Mouse (Mus musculus) right cerebral cortex, postnatal 14 days (tissue): Measurements from ENCODE around the gene Tcea3.
A peak's percentile ranks its signal among the peaks of the same experiment; 100 is the strongest.

Source experiments
- DNase-seq: peaks from one replicate; pipeline ENCODE4 v3.0.0; 2022

Tcea3 gene

DNA sequence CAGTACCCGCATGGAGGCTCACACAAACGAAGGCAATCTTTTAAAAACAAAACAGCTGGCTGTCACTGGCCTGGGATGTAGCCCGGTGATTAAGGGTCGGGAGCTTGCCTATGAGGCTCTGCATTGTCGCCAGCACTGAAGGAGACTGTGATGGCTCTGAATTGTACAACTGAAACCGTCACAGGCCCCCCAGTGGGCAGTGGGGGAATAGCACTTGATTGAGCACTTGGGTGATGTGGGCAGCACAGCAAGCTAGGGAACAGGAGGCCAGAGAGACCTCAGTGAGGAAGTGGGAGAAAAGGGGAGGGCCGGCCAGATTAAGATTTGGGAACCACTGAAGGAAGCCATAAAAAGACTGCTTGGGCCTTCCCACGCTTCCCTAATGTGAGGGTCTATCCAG, 7.9 kb upstream of the Tcea3 start:
- DNase-seq, result peak; percentile 81

DNA sequence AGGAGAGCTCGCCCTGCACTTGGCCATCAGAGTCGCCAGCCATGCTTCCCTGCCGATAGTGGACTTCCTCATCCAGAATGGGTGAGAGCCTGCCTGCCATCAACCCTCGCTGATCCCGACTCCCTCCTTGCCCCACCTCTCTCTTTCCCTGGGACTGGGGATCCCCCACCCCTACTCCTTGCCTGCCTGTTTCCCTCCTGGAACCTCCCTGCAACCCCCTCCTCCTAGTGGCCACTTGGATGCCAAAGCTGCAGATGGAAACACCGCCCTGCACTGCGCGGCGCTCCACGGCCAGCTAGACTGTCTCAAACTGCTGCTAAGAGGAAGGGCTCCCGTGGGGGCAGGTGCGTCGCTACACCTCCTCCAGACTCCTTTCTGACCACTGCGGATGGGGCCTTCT, 7.4 kb upstream of the Tcea3 start:
- no peak for DNase-seq

DNA sequence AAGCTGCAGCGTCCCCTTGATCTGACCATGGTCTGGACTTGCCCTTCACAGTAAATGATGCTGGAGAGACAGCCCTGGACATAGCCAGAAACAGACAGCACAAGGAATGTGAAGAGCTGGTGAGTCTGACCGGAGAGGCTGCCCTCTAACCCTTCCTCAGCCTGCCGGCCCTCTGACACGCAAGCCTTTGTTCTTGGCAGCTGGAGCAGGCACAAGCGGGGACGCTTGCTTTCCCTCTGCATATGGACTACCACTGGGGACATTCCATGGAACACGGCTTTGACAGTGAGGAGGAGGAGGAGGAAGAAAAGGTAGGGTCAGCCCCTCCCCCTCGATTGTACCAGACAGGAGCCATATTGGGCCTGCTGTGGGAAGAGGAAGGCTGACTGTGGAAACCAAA, 6.6 kb upstream of the Tcea3 start:
- no peak for DNase-seq

DNA sequence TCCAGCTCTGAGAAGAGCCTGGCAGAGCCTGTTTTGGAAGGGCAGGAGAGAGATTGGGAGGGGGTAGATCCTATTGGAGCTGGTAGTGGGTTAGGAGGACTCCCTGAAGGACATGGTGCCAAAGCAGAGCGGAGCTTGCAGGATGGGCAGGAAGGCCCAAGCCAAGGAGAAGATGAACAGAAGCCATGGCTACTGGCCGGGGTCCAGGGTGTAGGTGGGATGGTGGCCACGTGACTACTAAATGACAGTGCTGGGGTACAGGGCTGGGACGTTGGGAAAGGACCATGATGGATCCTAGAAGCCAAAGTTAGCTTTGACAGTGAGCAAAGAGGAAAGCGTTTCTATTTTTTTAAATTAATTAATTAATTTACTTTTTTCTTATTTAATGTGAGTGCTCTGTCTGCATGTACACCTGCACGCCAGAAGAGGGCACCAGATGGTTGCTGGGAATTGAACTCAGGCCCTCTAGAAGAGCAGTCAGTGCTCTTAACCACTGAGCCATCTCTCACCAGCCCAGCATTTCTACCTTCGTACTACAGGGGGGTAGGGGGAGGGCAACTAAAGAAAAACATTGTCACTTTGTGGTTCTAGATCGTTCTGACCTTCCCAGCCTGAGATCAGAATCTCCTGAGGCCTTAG, 5.3 kb upstream of the Tcea3 start:
- DNase-seq, result no peak

DNA sequence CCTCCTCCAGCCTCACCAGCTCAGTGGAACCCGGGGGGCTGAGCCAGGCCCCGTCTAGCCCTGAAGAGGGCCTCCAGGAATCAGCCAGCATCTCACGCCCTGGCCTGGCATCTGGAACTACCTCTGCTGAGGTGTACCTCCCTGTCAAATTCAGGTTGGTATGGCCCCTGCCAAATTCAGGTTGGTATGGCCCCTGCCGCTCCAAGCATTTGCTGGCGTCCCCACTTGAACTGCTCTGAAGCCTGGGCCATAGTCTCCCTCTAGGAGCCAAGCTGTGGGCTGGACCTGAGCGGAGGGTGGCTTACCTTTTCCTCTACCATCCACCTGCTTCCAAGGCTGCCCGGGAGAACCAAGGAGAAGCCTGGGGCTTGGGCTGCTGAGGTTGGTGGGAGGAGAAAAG, 4.8 kb upstream of the Tcea3 start:
- DNase-seq, result no peak

DNA sequence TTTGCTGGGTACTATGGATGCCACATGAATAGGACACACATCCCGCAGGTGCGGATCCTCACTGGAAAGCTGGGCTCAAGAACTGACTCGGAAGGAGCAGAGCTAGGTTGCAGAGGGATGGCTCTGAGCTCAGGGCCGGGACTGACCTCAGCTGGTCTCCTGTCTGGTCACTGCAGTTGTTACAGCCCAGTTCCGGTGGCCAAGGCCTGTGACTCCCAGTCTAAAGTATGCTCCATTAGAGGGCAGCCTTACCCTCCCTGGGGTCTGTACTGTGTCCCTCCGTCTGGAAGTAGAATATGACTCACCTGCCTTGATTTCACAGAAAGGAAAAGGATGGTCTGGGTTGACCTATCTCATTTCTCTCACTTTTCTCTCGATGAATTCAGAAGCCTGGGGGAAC, 3.3 kb upstream of the Tcea3 start:
- no peak for DNase-seq

DNA sequence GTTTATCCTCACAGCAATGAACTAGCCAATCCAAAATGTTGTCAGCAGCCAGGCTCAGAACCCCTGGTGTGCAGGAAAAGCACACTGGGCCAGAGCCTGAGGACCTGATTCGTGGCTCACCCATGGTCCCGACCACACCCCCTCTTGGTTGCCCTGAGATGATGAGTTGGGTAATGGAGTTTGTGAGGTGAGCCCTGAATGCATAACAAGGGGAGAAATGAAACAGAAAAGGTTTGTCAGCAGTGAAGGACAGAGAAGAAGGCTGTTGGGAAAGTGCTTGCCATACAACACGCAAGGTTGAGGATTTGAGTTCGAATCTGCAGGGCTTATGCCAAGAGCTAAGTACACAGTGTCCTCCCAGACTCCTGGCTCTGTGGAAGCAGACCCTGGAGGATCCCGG, 1.8 kb upstream of the Tcea3 start:
- no peak for DNase-seq

DNA sequence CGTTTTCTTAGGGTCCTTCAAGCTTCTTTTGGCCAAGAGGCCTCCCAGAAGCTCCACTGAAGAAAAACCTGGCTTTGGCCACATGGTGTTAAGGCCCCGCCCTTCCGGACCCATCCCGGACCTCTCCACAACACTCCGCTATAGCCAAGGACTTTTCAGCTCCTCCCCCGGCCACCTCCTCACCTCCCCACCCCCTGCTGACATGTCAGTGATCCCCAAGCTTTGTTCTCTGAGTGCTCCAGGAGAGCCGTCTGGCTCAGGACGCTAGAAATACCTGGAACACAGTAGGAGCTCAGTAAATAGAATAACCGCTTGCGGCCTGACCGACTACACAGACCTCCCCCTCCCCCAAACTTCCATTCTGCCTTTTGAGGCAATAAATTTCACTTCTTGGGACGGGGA, 960 bp upstream of the Tcea3 start:
- DNase-seq, result no peak

DNA sequence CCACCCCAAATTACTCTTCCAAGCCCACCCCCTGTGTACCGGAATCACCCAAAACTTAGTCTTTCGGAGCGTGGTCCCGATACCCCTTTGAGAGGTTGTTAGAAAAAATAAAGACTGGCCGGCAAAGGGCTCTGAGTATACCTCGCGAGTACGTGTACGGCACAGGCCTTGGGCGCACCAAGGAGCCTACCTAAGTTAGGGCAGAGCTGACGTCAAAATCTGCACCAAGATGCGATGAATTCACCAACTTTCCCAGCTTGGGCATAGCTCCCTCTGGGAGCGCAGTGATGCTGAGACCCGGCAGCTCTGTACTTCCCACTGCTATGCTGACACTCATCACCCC, 172 bp upstream of the Tcea3 start:
- DNase-seq, result no peak

DNA sequence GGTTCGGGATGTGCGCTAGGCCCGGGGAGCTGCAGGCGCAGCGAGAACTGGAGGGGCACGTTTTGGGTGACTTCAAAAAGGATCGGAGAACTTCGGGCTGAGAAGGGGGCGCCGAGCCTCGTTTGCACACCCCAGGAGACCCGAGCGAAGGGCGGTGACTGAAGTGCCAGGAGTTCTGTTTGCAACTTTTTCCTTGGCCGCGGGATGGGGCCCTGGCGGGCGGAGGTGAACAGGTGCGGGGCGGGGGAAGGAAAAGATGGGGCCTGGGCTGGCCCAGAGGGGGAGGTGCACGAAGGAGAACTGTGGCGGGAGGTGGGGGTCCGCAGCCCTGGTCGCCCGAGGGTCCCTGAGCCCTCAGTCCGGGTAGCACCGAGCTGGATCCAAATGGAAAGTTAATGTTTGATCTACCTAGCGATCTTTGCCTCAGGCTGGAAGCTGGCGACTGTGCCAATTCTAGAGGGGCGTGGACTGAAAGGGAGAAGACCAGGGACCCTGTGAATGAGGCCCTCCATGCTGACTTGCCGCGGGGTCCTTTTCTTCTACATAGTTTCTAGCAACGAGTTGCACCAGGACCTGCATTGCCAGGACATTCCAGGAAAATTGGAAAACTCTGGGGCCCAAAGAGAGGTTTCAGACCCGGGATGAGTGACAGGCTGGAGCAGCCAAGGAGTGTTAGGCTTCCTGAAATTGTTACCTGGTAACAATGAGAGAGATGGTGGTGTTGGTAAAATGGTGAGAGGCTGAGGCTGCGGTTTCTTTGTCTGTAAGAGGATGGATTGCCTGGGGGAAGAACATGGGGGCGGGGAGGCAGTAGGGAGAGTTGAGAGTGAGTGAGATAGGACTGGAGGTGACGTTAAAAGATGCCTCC, 1.2 kb downstream of the Tcea3 start:
- no peak for DNase-seq

DNA sequence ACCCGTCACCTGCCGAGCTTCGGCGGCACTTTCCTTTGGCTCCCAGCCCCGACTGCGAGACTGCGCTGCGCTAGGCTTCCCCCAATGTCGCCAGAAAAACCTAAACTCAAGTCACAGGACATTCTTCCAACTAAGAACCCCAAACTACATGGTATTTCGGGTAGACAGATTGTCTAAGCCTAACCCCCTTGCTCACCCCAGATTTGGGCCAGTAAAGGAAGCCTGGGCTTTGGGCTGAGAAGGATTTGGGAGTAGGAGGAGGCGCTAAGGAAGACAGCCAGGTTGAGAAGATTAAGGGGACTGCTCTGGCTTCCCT, 1.8 kb downstream of the Tcea3 start:
- DNase-seq, result no peak

DNA sequence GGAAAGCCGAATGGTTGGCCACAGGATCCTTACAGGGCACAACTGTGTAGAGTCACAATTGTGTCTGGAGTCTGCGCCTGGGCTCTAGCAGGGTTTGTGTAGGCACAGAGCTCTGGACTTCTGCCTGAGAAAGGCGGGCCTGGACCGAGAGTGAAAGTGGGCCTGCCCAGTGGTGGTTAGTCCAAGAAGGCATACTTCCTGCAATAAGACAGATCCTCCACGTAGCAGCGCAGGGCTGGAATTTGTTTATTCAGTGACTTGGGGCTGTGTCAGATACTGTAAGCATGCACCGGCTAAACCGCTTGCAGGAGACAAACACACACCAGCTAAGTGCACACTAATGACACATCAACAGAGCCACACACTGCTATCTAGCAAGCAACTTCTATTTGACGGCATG, 2.3 kb downstream of the Tcea3 start:
- no peak for DNase-seq

DNA sequence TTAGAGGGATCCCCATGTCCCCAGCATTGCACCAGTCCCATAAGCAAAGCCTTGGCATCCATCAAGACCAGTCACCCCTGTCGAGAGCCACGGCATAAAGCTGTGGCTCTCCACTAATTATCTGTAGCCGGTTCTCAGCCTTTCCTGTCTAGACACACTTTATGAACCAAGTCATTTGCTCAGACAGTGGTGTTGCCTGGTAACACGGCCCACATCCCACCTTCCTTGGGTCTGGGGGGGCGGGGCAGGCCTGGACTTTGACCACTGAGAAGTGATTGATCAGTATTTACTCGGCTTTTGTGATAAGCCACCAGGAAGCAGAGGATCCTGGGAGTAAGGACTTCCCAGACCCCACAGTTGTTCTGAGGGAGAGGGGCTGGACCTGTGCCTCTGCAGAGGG, 8.4 kb downstream of the Tcea3 start:
- DNase-seq, result no peak

DNA sequence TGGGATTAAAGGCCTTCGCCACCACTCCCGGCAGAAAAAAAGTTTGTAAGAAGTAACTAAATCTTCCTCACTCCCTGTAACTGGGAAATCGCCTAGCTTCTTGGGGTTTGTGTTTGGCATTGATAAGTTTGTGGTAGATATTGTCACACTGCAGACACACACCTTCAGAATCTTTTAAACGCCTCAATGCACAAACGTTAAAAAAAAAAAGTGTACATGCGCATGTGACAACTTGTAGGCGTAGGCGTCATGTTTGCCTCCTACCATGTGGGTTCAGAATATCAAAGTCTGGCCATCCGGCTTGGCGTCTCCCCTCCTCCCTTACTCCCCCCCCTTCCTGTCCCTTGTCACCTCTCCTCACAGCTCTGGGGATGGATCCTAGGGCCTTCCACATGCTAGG, 9.2 kb downstream of the Tcea3 start:
- DNase-seq, result no peak

DNA sequence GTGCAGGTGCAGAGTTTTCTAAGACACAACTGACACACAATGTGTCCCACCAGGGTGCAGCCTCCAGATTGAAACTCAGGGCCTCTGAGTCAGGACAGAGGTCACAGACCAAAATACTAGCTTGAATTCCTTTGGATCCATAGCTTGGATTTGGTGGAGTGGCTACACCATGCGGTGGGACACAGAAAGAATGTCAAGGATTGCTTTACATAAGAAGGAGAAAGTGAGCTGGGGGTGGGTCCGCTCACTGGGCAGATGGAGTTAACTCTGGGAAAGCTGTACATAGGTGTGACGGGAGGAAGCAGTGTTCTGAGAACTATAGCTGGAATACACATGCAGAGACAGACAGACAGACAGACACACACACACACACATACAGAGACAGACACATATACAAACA, 12.4 kb downstream of the Tcea3 start:
- DNase-seq, result no peak

DNA sequence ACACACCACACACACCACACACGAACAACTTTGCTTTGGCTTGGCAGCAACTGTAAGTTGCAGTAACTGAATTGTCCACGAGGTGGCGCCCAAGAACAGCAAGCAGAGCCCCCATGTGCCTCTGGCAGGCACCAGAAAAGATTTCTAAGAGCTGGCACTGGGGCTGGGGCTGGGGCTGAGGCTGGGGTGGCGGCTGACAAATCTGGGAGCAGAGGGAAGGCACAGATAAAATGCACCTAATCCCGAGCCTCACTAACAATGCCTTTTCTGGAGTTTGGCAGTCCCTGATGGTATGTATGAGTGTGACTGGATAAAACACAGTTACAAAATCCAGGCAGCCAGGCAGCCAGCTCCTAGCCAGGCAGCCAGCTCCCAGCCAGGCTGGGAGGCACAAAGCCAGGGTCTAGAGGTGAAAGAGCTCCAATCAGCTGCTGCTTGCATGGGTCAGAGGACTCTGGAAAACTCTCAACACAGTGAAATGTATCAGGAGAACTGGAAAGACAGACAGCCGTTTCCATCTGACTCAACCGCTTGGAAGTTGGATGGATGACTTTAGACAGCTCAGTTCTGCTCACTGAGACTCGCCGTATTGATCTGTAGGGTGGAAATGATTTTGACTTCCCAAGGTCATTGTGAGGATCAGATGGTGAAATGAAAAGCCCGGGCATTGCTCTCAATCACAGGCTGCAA, 13.1 kb downstream of the Tcea3 start:
- peak; percentile 91 for DNase-seq

DNA sequence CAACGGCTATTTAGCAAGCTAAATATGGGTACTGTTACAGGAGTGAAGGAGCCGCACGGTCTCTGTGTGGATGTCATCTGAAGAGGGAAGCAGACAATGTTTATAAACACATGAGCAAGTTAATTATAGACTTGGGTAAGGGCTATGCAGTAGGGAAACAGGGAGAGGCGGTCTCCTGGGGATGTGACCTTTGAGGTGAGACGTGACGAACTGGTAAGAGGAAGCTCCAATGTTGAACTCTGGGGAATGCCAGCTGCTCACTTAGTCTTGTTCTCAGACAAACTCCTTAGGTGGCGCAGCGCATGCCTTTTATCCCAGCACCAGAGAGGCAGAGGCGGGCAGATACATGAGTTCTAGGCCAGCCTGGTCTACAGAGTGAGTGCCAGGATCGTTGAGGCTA, 14.4 kb downstream of the Tcea3 start:
- DNase-seq, result no peak

DNA sequence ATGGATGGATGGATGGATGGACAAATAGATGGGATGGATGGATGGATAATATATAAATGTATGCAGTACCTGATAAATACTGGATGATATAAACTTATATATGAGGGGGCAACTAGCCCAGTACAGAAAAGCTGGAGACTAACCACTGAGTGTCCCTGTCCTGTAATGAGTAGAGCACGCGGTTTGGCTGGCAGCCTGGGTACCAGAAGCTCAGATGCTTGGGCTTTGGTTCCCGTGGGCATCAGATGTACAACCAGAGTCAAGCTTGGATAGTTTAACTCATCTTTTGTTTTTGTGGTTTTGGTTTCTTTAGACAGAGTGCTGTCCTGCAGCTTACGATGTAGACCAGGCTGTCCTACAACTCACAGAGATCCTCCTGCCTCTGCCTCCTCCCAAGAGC, 16.0 kb downstream of the Tcea3 start:
- DNase-seq, result no peak

DNA sequence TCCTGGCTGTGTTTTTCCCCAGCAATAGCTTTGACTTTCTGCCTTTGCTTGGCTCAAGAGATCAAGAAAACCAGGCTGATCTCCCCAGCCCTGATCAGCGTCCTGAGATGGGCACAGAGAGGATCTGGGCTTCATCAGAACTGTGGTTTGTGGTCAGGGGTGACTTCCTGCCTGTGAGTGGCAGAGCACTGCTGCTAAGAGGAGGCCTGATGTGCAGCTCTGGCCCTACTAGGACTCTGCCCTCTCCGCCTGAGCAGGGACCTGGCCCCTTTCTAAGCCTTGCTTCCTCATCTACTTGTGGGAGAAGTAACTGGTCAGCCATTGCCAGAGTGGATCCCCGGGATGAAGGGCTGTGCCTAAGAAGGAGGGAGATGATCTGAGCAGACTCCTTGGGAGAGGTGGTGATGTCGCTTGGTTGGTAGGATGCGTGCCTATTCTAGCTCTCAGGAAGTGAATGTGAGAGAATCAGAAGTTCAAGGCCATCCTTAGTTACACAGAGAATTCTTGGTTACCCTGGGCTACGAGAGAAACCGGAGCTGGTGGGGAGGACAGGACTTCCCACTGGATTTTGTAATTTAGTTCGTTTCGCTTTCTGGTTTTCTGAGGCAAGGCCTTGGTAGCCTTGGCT, 19.3 kb downstream of the Tcea3 start:
- no peak for DNase-seq

DNA sequence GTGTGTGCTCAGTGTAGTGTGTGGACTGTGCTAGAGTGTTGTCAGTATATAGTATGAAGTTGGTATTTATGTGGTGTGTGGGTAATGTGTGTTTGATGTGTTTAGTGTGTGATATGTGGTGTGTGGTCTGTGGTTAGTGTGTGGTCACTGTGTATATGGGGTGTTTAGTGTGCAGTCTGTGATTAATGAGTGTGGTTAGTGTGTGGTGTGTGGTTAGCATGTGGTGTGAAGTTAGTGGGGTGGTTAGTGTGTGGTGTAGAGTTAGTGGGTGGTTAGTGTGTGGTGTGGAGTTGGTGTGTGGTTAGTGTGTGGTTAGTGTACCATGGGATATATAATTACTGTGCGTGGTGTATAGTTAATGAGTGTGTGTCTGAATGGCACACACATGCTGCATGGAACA, 21.4 kb downstream of the Tcea3 start:
- DNase-seq, result no peak

DNA sequence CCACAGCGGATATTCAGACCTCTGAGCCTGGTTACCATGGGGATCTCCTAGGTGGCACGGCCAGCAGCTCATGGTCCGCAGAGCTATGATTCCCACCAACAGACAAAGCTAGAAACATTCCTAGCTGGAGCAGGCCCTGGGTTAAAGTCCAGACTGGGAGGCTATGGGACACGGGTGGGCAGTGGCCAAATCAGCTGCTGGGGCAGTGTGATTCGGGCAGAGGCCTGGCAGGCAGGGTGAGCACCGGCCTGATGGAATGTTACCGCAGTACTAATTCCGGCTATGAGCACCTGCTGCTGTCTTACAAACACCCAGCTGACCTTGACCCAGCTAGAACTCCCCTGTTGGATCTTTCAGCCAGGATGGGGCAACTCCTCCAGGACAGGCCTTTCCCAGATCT, 23.1 kb downstream of the Tcea3 start:
- DNase-seq, result no peak

DNA sequence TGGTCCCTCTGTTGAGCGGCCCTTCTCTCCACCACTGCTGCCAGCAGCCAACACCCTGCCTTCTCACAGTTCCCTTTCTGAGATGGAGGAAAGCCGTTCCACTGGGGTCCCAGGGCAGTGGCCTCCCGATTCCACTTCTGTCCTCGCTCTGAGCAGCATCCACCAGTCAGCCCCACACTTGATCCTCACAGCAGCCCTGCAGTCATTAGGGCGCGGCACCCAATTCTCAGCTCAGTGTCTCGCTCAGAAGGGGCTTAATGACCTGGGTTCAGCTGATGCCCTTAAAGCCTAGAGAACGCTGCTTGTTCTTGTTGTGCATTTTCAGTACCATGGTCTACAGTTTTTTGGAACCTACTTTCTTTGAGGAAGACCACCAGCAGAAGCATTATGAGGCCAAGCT, 33.6 kb downstream of the Tcea3 start:
- no peak for DNase-seq

DNA sequence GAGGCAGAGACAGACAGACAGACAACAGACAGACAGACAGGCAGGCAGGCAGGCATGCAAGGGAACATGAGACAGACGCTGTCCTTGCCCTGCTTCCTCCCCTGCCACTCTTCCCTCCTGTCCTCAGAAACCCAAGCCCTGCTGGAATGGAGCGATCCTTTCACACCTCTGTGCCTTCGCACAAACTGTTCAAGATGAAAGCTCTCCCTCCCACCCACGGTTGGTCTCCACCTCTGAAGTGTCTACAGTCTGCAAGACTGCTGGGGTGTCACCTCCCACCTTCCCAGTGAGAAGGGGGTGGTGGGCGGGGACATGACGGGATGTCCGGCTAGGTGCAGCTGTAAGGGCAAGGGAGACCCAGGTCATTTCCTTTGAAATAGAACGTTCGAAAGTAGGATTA, 34.1 kb downstream of the Tcea3 start:
- peak; percentile 46 for DNase-seq
